Mouse (Mus musculus): ENCODE data around the gene Kcnab3. TPM values are rescaled to one million over a fixed set of nuclear protein-coding genes. Genes with fewer than 3 reads are reported as not detected.

Kcnab3 gene
- polyA plus RNA-seq, 1 experiment = 0.92 TPM

DNA sequence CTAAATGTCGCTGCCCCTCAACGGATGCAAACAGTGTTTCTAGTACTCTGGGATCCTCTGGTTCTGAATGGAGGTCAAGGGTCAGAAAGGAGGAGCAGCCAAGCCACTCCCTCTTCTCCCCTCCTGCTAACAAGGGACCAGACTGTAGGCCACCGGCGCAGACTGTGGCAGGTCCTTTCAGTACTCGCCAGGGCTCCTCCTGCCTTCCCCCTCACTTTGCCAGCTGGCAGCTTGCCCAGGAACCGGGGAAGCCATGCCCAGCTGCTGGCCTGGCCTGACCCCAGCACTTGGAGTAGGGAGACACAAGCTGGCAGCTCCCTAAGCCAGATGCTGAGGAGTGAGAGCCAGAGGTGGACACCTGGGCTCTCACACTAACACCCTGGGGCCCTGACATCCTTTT, 38.9 kb downstream of the Kcnab3 start:
- peaks cover 22% of the 10 kb centered on the region for H3K36me3 ChIP-seq (ENCODE audit: control insufficient read depth, insufficient read depth, low read length)
- peaks cover 8% of the 10 kb centered on the region; the same call in 1 of the 2 replicates for H3K4me1 ChIP-seq (ENCODE audit: control insufficient read depth, insufficient read depth, insufficient read length)
- DNase-seq (ENCODE audit: low read depth in 1 of 2, low spot score in 2 of 2) = peak in 1 of 2 experiments; percentile 36
- no peak overlapping the region for H3K4me3 ChIP-seq (ENCODE audit: extremely low read depth, insufficient read depth, insufficient read length)
- TF ChIP-seq CTCF (IDR thresholded peaks at IDR 0.05; ENCODE audit: extremely low read depth, insufficient read depth, insufficient read length, insufficient replicate concordance) = no peak
- TF ChIP-seq POLR2A (IDR thresholded peaks at IDR 0.05; ENCODE audit: low read depth, low read length) = no peak
- peak overlapping the region; percentile 25; the same call in 1 of the 2 replicates for H3K27ac ChIP-seq (ENCODE audit: insufficient read depth, low read length)
- WGBS = 34% methylated on average over 6 of the region's 6 CpGs
- H3K27me3 ChIP-seq (ENCODE audit: control insufficient read depth, insufficient read depth, low read length) = no peaks in the 10 kb centered on the region

- peaks cover 15% of the 10 kb centered on the region for H3K36me3 ChIP-seq (ENCODE audit: control insufficient read depth, insufficient read depth, low read length)
- DNase-seq (ENCODE audit: low read depth in 1 of 2, low spot score in 2 of 2) = no peak
- TF ChIP-seq CTCF (IDR thresholded peaks at IDR 0.05; ENCODE audit: extremely low read depth, insufficient read depth, insufficient read length, insufficient replicate concordance) (no peak), POLR2A (IDR thresholded peaks at IDR 0.05; ENCODE audit: low read depth, low read length) (no peak)
- H3K27me3 ChIP-seq (ENCODE audit: control insufficient read depth, insufficient read depth, low read length) = no peaks in the 10 kb centered on the region
- peak overlapping the region; percentile 94 for H3K27ac ChIP-seq (ENCODE audit: insufficient read depth, low read length)
- WGBS = 50% methylated on average over 6 of the region's 6 CpGs
- peaks cover 8% of the 10 kb centered on the region; the same call in 1 of the 2 replicates for H3K4me1 ChIP-seq (ENCODE audit: control insufficient read depth, insufficient read depth, insufficient read length)
- H3K4me3 ChIP-seq (ENCODE audit: extremely low read depth, insufficient read depth, insufficient read length) = peak overlapping the region; percentile 57; the same call in 1 of the 2 replicates
Observed at GRCm38 (mm10) chr11:69365722-69366121, 39.7 kb downstream of the Kcnab3 start.

DNA sequence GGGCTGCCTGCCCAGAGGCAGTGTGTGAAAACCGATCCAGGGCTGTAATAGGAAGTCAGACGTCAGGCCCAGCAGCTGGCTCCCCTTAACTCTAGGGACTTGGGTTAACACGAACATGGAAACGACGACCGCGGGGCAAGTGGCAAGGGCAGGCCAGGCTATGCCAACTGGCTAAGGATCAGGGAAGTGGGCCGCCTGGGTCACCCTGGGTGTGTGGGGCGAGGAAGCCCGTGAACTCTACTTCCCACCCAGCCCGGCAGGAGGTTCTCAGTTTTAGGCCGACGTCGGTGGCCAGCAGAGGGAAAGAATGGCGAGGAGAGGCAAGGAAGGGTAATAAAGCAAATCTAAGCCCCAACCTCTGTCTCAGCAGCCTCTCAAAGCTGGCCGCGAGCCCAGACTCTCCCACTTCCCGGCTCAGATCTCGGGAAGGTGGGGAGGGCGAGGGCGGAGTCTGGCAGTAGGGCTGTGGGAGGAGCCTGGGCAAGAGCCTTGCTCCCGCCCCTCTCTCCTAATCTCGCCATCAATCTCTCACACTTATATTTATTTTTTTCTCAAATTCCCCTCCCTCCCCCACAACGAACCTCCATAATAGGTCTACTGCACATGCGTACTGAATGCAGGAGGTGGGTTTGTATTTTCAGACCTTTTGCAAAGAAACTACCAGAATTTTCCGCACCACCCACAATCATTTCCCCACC, 40.2 kb downstream of the Kcnab3 start:
- H3K36me3 ChIP-seq (ENCODE audit: control insufficient read depth, insufficient read depth, low read length) = peaks cover 13% of the 10 kb centered on the region
- peaks cover 8% of the 10 kb centered on the region; the same call in 1 of the 2 replicates for H3K4me1 ChIP-seq (ENCODE audit: control insufficient read depth, insufficient read depth, insufficient read length)
- peak overlapping the region; percentile 57 for H3K4me3 ChIP-seq (ENCODE audit: extremely low read depth, insufficient read depth, insufficient read length)
- no peaks in the 10 kb centered on the region for H3K27me3 ChIP-seq (ENCODE audit: control insufficient read depth, insufficient read depth, low read length)
- DNase-seq (ENCODE audit: low read depth in 1 of 2, low spot score in 2 of 2) = peak; percentile 89 to 92
- H3K27ac ChIP-seq (ENCODE audit: insufficient read depth, low read length) = peak overlapping the region; percentile 94
- TF ChIP-seq POLR2A (IDR thresholded peaks at IDR 0.05; ENCODE audit: low read depth, low read length) (peak; percentile 52; the same call in 1 of the 2 replicates), CTCF (IDR thresholded peaks at IDR 0.05; ENCODE audit: extremely low read depth, insufficient read depth, insufficient read length, insufficient replicate concordance) (no peak)
- WGBS = 2% methylated on average over 26 of the region's 26 CpGs

- TF ChIP-seq POLR2A (IDR thresholded peaks at IDR 0.05; ENCODE audit: low read depth, low read length) (peak; percentile 23; the same call in 1 of the 2 replicates), CTCF (IDR thresholded peaks at IDR 0.05; ENCODE audit: extremely low read depth, insufficient read depth, insufficient read length, insufficient replicate concordance) (no peak)
- peak in 1 of 2 experiments; percentile 22 for DNase-seq (ENCODE audit: low read depth in 1 of 2, low spot score in 2 of 2)
- H3K4me1 ChIP-seq (ENCODE audit: control insufficient read depth, insufficient read depth, insufficient read length) = peaks cover 8% of the 10 kb centered on the region; the same call in 1 of the 2 replicates
- H3K4me3 ChIP-seq (ENCODE audit: extremely low read depth, insufficient read depth, insufficient read length) = peak overlapping the region; percentile 92
- H3K36me3 ChIP-seq (ENCODE audit: control insufficient read depth, insufficient read depth, low read length) = peaks cover 7% of the 10 kb centered on the region
- under 1% methylated on average over 22 of the region's 22 CpGs for WGBS
- peak overlapping the region; percentile 89 for H3K27ac ChIP-seq (ENCODE audit: insufficient read depth, low read length)
- H3K27me3 ChIP-seq (ENCODE audit: control insufficient read depth, insufficient read depth, low read length) = no peaks in the 10 kb centered on the region
Observed at GRCm38 (mm10) chr11:69366855-69367615, 41.0 kb downstream of the Kcnab3 start.

GRCm38 (mm10) chr11:69367616-69368355, 41.7 kb downstream of the Kcnab3 start:
- Histone ChIP-seq H3K27ac (ENCODE audit: insufficient read depth, low read length) (peak overlapping the region; percentile 89), H3K4me3 (ENCODE audit: extremely low read depth, insufficient read depth, insufficient read length) (peak overlapping the region; percentile 92), H3K4me1 (ENCODE audit: control insufficient read depth, insufficient read depth, insufficient read length) (peaks cover 8% of the 10 kb centered on the region; the same call in 1 of the 2 replicates), H3K36me3 (ENCODE audit: control insufficient read depth, insufficient read depth, low read length) (peaks cover 5% of the 10 kb centered on the region), H3K27me3 (ENCODE audit: control insufficient read depth, insufficient read depth, low read length) (no peaks in the 10 kb centered on the region)
- 2% methylated on average over 22 of the region's 22 CpGs for WGBS
- peak in 1 of 2 experiments; percentile 44 for DNase-seq (ENCODE audit: low read depth in 1 of 2, low spot score in 2 of 2)
- no peak for TF ChIP-seq POLR2A (IDR thresholded peaks at IDR 0.05; ENCODE audit: low read depth, low read length)
- no peak for TF ChIP-seq CTCF (IDR thresholded peaks at IDR 0.05; ENCODE audit: extremely low read depth, insufficient read depth, insufficient read length, insufficient replicate concordance)

All from spleen, adult 2 months (tissue).